Mouse (Mus musculus): ENCODE measurements at regions not wholly inside any gene's neighbourhood (a gene's known extent, or its start where the extent isn't known, plus 50 kb on each side); places are given as distances from the start of the nearest gene placed in this dataset.
"Not testable (repeated sequence)": the region's sequence is repeated elsewhere in the genome, so short reads cannot be mapped to it uniquely, and the experiment has no call there.

DNA sequence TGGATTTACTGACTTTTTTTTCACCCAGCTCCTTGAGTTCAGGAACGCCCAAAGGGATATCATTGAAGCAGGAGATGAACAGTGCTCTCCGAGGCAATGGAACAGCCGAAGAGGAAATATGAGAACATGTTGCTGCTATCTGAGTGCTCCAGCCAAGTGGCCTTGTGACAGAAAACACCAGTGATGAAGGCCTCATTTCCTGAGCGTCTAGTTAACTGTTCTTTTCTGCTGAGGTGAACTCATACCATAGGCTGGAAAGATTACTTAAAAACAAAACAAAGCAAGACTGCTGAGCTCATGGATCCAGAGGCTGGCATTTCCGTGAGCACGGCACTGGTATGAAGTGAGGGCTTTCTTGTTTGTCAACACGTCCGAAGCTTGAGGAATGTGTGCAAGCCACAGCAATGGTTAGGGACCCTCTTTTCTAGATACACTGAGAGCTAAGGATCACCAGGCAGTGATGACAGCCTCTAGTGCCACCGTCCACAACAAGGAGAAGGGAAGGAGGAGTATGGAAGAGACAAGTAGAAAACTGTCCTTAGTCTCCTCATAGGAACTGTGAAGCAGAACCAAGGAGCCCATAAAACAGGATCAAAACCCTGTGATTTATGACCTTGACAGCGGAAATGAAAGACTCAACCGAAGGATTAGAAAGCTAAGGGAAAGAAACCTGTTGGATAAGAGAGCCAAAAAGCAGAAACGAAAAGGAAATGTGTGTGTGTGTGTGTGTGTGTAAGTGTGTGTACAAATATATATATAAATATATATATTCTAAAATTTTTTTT, 200.4 kb downstream of the Fam43a start:
- DNase-seq, result no peak

DNA sequence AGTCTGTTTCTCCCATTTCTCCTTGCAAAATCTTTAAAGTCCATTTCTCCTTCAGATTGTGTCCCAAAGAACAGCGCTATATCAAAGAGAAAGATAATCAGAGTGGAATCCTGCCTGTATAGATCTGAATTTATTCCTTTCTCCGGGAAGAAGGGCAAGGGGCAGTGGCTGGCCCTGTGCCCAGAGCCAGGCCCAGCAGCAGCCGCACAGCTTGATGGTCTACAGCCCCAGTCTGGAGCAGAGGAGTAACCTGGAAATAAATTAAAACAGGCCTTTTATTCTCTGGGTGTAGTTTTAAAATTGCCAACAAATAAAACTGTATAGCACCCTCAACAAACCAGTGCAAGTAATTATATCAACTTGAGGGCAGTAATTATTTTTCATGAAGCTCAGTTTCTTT, 204.5 kb downstream of the Fam43a start:
- DNase-seq, result no peak

- DNase-seq, result not testable (repeated sequence)
Observed at GRCm38 (mm10) chr16:30806206-30806605, 206.7 kb downstream of the Fam43a start.

- DNase-seq, result no peak
Observed at GRCm38 (mm10) chr16:30818541-30819120, 219.1 kb downstream of the Fam43a start.

DNA sequence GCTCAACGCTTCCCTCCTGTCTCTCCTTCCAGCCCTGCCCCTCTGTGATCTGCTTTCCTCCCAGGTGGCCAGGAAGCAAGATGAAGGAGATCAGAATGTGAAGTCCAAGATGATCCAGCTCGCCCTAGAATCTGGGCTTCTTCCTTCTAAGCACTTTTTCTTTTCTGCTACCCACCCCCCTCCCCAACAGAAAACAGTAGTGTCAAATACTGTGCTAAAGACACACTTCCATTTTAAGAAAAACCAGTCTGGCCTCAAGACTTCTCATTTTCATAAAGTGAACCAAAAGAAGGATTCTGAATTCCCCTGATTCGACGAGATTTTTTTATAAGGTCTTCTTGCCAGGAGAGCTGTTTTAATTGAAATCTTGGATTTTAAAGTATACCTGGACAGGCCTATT, 219.8 kb downstream of the Fam43a start:
- no peak for DNase-seq

- no peak for DNase-seq
Observed at GRCm38 (mm10) chr16:30820234-30820633, 220.7 kb downstream of the Fam43a start.

DNA sequence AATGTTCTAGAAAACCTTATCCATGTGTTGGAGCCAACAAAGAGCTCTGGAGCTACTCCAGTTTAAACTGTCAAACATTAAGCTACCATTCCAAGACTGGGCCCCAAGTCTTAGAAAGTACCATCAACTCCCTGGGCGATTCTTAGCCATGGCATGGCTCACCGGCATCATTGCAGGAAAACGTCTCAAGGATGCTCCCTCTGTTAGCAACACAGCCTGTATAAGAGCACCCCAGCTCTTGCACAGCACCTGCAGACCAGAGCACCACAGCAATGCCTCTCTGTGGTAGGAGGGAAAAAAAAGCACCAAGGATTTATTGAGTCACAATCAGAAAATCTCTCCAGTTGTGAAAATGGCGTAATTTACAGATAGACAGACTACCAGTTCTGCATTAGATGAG, 221.2 kb downstream of the Fam43a start:
- DNase-seq, result no peak

GRCm38 (mm10) chr16:30821191-30821910, 221.8 kb downstream of the Fam43a start:
- DNase-seq, result peak; percentile 69 to 77

DNA sequence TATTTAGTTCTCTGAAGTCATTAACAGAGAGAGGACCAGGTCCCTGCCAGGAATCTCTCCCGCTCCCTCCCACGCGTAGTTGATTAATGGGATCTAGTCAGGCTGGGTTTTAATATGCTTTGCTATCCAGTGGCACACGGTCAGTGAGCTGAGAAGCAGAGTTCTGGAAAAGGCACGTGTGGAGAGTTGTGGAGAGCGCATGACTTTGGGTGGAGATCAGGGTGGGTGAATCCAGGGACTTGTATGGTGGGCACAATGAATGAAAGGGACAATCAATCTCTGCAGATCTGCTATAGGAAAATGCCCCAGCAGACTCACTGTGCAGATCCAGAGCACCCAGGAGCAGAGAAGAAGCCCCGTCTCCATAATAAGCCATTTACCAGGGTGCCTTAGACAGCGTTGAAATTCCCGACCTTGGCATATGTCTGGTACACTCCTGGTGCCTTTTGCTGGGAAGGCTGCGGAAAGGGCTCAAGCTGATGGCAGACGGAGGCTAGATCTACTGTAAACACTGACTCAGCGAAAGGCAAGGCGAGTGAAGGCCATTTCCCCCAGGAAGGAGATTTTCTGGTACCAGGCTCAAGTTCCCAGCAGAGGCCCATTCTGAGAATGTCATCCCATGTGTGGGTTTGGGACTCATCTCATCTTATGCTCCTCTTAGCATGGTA, 222.5 kb downstream of the Fam43a start:
- DNase-seq, result peak; percentile 35 to 51

DNA sequence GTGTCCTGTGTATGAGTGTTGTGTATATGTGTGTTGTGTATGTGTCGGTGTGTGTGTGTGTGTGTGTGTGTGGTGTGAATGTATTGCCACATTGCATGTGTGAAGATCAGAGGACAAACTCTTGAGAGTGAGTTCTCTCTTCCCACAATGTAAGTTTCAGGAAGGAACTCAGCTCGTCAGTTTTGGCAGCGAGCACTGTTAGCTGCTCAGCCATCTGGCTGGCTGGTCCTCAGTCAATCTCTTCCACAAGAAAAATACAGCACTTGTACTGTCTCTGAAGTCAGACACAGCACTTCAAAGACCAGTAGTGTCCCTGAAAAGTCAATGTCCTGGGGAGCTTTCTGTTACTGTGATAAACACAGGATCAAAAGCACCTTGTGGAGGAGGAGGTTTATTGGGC, 226.6 kb downstream of the Fam43a start:
- DNase-seq, result no peak

DNA sequence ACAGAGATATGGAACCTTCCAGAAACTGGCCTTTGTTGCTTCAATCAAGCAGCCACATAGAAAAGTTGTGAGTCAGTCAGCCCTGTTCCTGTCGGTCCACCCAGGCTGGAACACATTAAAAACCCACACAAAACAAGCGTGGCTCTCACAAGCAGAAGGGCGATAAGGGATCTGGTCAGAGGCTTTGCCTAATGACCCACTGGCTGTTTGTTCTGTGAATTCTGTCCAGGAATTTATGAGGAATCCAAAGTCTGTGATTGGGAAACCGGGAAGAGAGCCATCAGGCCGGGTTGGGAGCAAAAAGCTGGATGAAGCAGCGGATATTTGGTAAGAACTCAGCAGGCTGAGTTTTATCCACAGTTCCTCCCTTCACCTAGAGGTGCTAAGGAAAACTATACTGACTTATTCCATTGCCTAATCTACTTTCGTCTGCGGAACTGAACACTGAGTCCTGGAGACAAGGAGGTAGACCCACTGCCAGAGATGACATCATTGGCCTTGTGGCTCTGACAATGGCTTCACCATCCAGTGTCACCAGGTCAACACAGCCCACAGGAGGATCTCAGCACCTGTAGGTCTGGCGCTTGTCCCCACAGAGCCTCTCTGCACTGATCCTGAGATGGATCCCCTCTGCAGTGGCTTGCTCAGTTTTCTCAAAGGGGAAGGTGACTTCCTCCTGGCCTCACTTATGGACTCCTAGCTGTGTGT, 228.5 kb downstream of the Fam43a start:
- DNase-seq, result peak in 1 of 2 experiments; percentile 22

GRCm38 (mm10) chr16:30834561-30834960, 235.0 kb downstream of the Fam43a start:
- no peak for DNase-seq

DNA sequence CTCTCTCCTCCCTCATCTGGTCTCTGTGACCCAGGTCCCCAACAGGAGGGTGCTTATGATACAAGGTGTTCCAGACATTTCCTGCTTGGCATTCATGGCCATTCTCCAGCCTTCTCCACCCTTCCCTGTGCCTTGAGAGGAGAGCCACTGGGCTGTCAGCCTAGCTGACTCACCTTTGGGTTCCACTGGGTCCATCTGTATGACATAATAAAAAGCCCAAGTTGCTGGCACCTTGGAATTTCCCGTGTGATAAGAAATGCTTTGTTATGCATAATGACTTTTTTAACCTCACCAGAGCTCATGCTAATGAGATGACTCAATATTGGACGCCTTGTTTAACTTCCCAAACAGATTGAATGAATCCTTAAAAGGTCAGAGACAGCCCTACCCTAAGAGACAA, 236.2 kb downstream of the Fam43a start:
- no peak for DNase-seq

DNA sequence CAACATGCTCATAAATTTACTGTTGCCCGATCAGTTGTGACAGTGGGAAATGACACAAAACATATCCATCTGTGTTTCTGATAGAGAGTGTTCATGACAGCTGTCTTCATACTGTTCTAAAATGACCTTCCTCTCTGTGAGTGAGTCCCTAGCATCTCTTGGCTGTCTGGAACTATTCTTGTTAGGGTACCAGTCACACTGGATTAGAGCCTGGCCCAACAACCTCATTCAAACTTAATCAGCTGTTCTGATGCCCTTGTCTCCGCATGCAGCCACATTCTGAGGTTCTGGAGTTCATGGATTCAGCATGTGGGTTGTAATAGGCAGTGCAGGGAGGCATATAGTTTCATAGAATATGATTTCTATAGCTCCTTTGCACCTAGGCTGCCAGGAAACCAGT, 238.4 kb downstream of the Xxylt1 start:
- no peak for DNase-seq

DNA sequence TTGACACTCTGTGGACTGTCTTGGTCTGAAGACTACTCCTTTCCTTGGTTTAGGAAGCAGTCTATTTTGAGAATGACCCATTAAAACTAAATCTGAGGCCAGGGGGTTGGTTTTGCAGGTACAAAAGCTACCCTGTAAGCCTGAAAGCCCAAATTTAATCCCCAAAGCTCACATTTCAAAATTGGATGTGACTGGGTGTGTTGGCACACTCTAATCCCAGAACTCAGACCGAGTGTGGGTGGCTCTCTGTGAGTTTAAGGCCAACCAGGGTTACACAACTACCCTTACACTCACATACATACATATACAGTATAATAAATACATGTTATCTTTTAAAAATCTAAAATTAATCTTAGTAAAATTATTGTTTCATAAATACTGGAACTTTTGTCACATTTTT, 228.6 kb downstream of the Xxylt1 start:
- no peak for DNase-seq

DNA sequence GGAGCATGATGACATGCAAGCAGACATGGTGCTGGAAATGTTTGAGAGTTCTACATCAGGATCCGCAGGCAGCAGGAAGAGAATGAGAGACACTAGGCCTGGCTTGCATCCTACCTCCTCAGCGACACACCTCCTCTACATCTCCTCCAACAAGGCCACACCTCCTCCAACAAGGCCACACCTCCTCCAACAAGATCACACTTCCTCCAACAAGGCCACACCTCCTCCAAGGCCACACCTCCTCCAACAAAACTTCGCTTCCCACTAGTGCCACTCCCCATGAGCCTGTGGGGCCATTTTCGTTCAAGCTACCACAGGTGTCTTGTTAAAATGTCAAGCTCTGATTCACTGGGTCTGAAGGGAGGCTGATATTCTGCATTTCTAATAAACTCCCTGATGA, 226.5 kb downstream of the Xxylt1 start:
- DNase-seq, result no peak

DNA sequence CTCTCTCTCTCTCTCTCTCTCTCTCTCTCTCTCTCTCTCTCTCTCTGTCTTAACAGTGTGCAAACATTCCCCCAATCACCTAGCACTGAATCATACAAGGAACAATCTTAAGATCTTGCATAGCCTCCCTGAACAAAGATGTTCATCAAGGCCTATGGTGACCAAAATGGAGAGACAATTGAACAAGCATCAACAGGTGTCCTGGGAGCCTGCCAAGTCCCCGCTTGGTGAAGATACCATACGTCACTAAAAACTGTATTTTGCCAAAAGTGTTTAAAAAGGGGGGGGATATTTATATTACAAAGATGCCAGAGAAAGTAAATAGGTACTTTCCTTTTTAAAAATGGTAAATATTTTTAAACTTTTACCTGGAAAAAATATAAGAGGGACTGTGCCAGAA, 223.6 kb downstream of the Xxylt1 start:
- DNase-seq, result no peak

GRCm38 (mm10) chr16:30869136-30869909, 211.9 kb downstream of the Xxylt1 start:
- DNase-seq, result no peak

DNA sequence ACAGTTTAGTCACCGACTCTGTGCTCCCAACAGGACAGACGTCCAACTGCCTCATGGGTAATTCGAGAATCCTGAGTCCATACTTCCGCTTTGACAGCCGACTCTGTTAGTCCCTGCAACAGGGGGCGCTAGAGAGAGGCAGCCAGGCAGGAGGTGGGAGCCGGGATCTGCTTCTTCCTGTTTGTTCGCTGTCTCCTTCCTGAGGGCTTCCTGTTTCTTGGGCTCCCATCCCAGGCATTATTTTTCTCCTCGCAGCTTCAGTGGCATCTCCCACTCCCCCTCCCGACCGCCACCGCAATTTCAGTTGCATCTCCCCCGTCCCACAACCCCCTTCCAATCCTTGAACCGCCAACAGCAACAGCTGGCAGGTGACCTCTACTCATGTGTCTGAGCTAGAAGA, 211.1 kb downstream of the Xxylt1 start:
- peak; percentile 64 to 74 for DNase-seq

DNA sequence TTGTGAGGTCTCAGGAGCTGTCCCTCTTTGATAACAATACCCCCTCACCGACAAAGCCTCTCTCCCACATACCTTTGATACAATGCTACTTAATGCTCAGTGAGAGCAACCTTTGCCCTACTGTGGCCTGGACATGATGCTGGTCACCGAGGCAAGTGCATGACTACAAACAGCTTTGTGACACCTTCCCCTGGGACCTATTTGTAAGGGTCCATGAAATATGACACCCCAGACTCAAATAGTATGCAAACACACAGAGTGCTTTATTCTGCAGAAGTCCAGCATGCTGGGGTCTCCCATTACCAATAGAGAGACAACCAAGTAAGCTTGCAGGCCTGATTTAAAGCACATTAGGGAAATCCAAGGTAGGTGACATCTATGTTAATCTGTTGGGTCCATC, 210.6 kb downstream of the Xxylt1 start:
- no peak for DNase-seq

GRCm38 (mm10) chr16:30872147-30872546, 209.1 kb downstream of the Xxylt1 start:
- no peak for DNase-seq

Data from kidney, adult 8-10 months (tissue).